Mouse (Mus musculus): ENCODE results near the gene Nsdhl.

GRCm38 (mm10) chrX:72953464-72953863 lies 35.1 kb downstream of the Nsdhl start:
- no peak for TF ChIP-seq CTCF (IDR thresholded peaks at IDR 0.05)
- TF ChIP-seq EP300 (IDR thresholded peaks at IDR 0.05) = no peak
